Mouse (Mus musculus): ENCODE data around the gene Mt4. TPM values are rescaled to one million over a fixed set of nuclear protein-coding genes. Genes with fewer than 3 reads are reported as not detected.
"Not testable (repeated sequence)": the region's sequence is repeated elsewhere in the genome, so short reads cannot be mapped to it uniquely, and the experiment has no call there.

Gene Mt4
- polyA plus RNA-seq, 1 experiment from 2014 or later: not detected

GRCm38 (mm10) chr8:94140266-94140795, 3.3 kb downstream of the Mt4 start:
- H3K4me3 ChIP-seq (replicated peaks): no peak overlapping the region
- no peak overlapping the region for H3K4me2 ChIP-seq
- H3K36me3 ChIP-seq: no peaks in the 10 kb centered on the region
- H3K4me1 ChIP-seq: no peaks in the 10 kb centered on the region
- H3K27me3 ChIP-seq: no peaks in the 10 kb centered on the region
- H3K9ac ChIP-seq: no peak overlapping the region
- no peak for ATAC-seq (replicated peaks; ENCODE audit: low FRiP score)
- WGBS: 90% methylated on average over 4 of the region's 4 CpGs
- no peaks in the 10 kb centered on the region for H3K9me3 ChIP-seq (replicated peaks)
- H3K27ac ChIP-seq: no peak overlapping the region

GRCm38 (mm10) chr8:94148236-94148635, 11.2 kb downstream of the Mt4 start:
- H3K27ac ChIP-seq: no peak overlapping the region
- H3K9ac ChIP-seq: no peak overlapping the region
- H3K4me3 ChIP-seq (replicated peaks): no peak overlapping the region
- H3K4me2 ChIP-seq: no peak overlapping the region
- H3K4me1 ChIP-seq: peaks cover 11% of the 10 kb centered on the region
- H3K36me3 ChIP-seq: no peaks in the 10 kb centered on the region
- no peak for ATAC-seq (replicated peaks; ENCODE audit: low FRiP score)
- H3K9me3 ChIP-seq (replicated peaks): no peaks in the 10 kb centered on the region
- H3K27me3 ChIP-seq: peaks cover 11% of the 10 kb centered on the region
- 56% methylated on average over 5 of the region's 5 CpGs for WGBS

- no peaks in the 10 kb centered on the region for H3K36me3 ChIP-seq
- H3K9ac ChIP-seq: no peak overlapping the region
- no peak for ATAC-seq (replicated peaks; ENCODE audit: low FRiP score)
- no peak overlapping the region for H3K27ac ChIP-seq
- no peak overlapping the region for H3K4me3 ChIP-seq (replicated peaks)
- H3K27me3 ChIP-seq: peaks cover 18% of the 10 kb centered on the region
- no peak overlapping the region for H3K4me2 ChIP-seq
- WGBS: 69% methylated on average over 5 of the region's 5 CpGs
- H3K4me1 ChIP-seq: peaks cover 25% of the 10 kb centered on the region
- H3K9me3 ChIP-seq (replicated peaks): no peaks in the 10 kb centered on the region
These were observed 13.9 kb downstream of the Mt4 start for GRCm38 (mm10) chr8:94150925-94151324.

- Histone ChIP-seq H3K4me2 (peak within 1 kb of the TSS; percentile 79), H3K36me3 (no peaks in the 10 kb centered on the region), H3K27ac (no peak within 1 kb of the TSS), H3K4me3 (replicated peaks) (peak within 1 kb of the TSS; percentile 38), H3K27me3 (peaks cover 18% of the 10 kb centered on the region), H3K9ac (no peak within 1 kb of the TSS), H3K4me1 (peaks cover 25% of the 10 kb centered on the region), H3K9me3 (replicated peaks) (no peaks in the 10 kb centered on the region)
- WGBS: 1% methylated on average over 29 of the region's 29 CpGs
- peak; percentile 77 for ATAC-seq (replicated peaks; ENCODE audit: low FRiP score)
These were observed 15.7 kb downstream of the Mt4 start, which contains the start of gene Mt3 for GRCm38 (mm10) chr8:94152513-94153300. Mt3 (plus strand) TSS chr8:94152607.

GRCm38 (mm10) chr8:94153451-94153850, 16.5 kb downstream of the Mt4 start:
- H3K9me3 ChIP-seq (replicated peaks): no peaks in the 10 kb centered on the region
- H3K27ac ChIP-seq: no peak overlapping the region
- 0 out of 2 replicates have a peak overlapping the region, but pooled peaks have one; percentile 38 for H3K4me3 ChIP-seq (replicated peaks)
- peaks cover 25% of the 10 kb centered on the region for H3K4me1 ChIP-seq
- no peak for ATAC-seq (replicated peaks; ENCODE audit: low FRiP score)
- peak overlapping the region; percentile 79 for H3K4me2 ChIP-seq
- H3K27me3 ChIP-seq: peaks cover 18% of the 10 kb centered on the region
- no peaks in the 10 kb centered on the region for H3K36me3 ChIP-seq
- H3K9ac ChIP-seq: no peak overlapping the region
- 23% methylated on average over 7 of the region's 7 CpGs for WGBS

- Histone ChIP-seq H3K4me3 (replicated peaks) (no peak overlapping the region), H3K9me3 (replicated peaks) (no peaks in the 10 kb centered on the region), H3K27me3 (peaks cover 18% of the 10 kb centered on the region), H3K4me2 (no peak overlapping the region), H3K9ac (no peak overlapping the region), H3K36me3 (no peaks in the 10 kb centered on the region), H3K27ac (no peak overlapping the region), H3K4me1 (peaks cover 25% of the 10 kb centered on the region)
- ATAC-seq (replicated peaks; ENCODE audit: low FRiP score): no peak
- 43% methylated on average over 6 of the region's 6 CpGs for WGBS
These were observed 17.5 kb downstream of the Mt4 start for GRCm38 (mm10) chr8:94154537-94154936.

GRCm38 (mm10) chr8:94156092-94156491, 19.1 kb downstream of the Mt4 start:
- Histone ChIP-seq H3K36me3 (no peaks in the 10 kb centered on the region), H3K4me2 (no peak overlapping the region), H3K4me3 (replicated peaks) (no peak overlapping the region), H3K27me3 (peaks cover 18% of the 10 kb centered on the region), H3K4me1 (peaks cover 25% of the 10 kb centered on the region), H3K9ac (no peak overlapping the region), H3K27ac (no peak overlapping the region), H3K9me3 (replicated peaks) (no peaks in the 10 kb centered on the region)
- ATAC-seq (replicated peaks; ENCODE audit: low FRiP score): no peak
- WGBS: 72% methylated on average over 4 of the region's 4 CpGs

- not testable (repeated sequence) for ATAC-seq (replicated peaks; ENCODE audit: low FRiP score); H3K27ac ChIP-seq; H3K4me2 ChIP-seq; H3K4me3 ChIP-seq (replicated peaks); H3K9ac ChIP-seq; H3K9me3 ChIP-seq (replicated peaks); H3K36me3 ChIP-seq; H3K4me1 ChIP-seq
- peaks cover 18% of the 10 kb centered on the region for H3K27me3 ChIP-seq
- WGBS: 70% methylated on average over 8 of the region's 8 CpGs
These were observed 28.8 kb downstream of the Mt4 start for GRCm38 (mm10) chr8:94165772-94166171.

- Histone ChIP-seq H3K9ac (no peak overlapping the region), H3K4me3 (replicated peaks) (no peak overlapping the region)
- ATAC-seq (replicated peaks; ENCODE audit: low FRiP score): 0 out of 2 replicates have a peak, but pooled peaks have one; percentile 50
These were observed 30.2 kb downstream of the Mt4 start for GRCm38 (mm10) chr8:94167244-94167643.

GRCm38 (mm10) chr8:94169547-94169946, 32.5 kb downstream of the Mt4 start:
- H3K27me3 ChIP-seq: peaks cover 56% of the 10 kb centered on the region
- no peak for ATAC-seq (replicated peaks; ENCODE audit: low FRiP score)
- no peak overlapping the region for H3K9ac ChIP-seq
- 81% methylated on average over 5 of the region's 5 CpGs for WGBS
- no peaks in the 10 kb centered on the region for H3K9me3 ChIP-seq (replicated peaks)
- H3K4me3 ChIP-seq (replicated peaks): no peak overlapping the region
- peaks cover 33% of the 10 kb centered on the region for H3K4me1 ChIP-seq
- no peak overlapping the region for H3K27ac ChIP-seq
- H3K4me2 ChIP-seq: no peak overlapping the region
- H3K36me3 ChIP-seq: no peaks in the 10 kb centered on the region

More at GRCm38 (mm10) chr8:94167244-94167643, 30.2 kb downstream of the Mt4 start:
- Histone ChIP-seq H3K27ac (no peak overlapping the region), H3K9me3 (replicated peaks) (no peaks in the 10 kb centered on the region), H3K4me1 (peaks cover 20% of the 10 kb centered on the region), H3K36me3 (no peaks in the 10 kb centered on the region), H3K27me3 (peaks cover 33% of the 10 kb centered on the region), H3K4me2 (peak overlapping the region; percentile 36)
- 2% methylated on average over 6 of the region's 6 CpGs for WGBS

GRCm38 (mm10) chr8:94171321-94171755, 34.3 kb downstream of the Mt4 start:
- peak overlapping the region; percentile 51; the same call in 1 of the 2 replicates for H3K4me3 ChIP-seq (replicated peaks)
- no peaks in the 10 kb centered on the region for H3K9me3 ChIP-seq (replicated peaks)
- ATAC-seq (replicated peaks; ENCODE audit: low FRiP score): no peak
- peaks cover 74% of the 10 kb centered on the region for H3K27me3 ChIP-seq
- no peak overlapping the region for H3K27ac ChIP-seq
- no peak overlapping the region for H3K9ac ChIP-seq
- 27% methylated on average over 10 of the region's 10 CpGs for WGBS
- H3K4me2 ChIP-seq: peak overlapping the region; percentile 95
- peaks cover 33% of the 10 kb centered on the region for H3K4me1 ChIP-seq
- no peaks in the 10 kb centered on the region for H3K36me3 ChIP-seq

GRCm38 (mm10) chr8:94172075-94172808, 35.2 kb downstream of the Mt4 start, which contains the start of gene Mt2:
Mt2 (plus strand) TSS chr8:94172664.
- peak within 1 kb of the TSS; percentile 51 for H3K4me3 ChIP-seq (replicated peaks)
- H3K27ac ChIP-seq: peak within 1 kb of the TSS; percentile 57
- H3K27me3 ChIP-seq: peaks cover 83% of the 10 kb centered on the region
- under 1% methylated on average over 56 of the region's 56 CpGs for WGBS
- no peaks in the 10 kb centered on the region for H3K9me3 ChIP-seq (replicated peaks)
- ATAC-seq (replicated peaks; ENCODE audit: low FRiP score): peak; percentile 84
- peak within 1 kb of the TSS; percentile 24 for H3K9ac ChIP-seq
- peaks cover 31% of the 10 kb centered on the region for H3K4me1 ChIP-seq
- peak within 1 kb of the TSS; percentile 95 for H3K4me2 ChIP-seq
- H3K36me3 ChIP-seq: no peaks in the 10 kb centered on the region

All from kidney, embryonic 15.5 days (tissue).